Mouse (Mus musculus) kidney, postnatal 36 days (tissue): ENCODE measurements around the gene Foxc1.
A peak's percentile ranks its signal among the peaks of the same experiment; 100 is the strongest.

ENCODE experiments used
- DNase-seq, 2 experiments: peaks; one replicate each; pipeline ENCODE4 v3.0.0; 2021 to 2022; ENCODE audit warnings: mixed read lengths in 2 of 2

The Foxc1 gene

GRCm38 (mm10) chr13:31806890-31807735 is 680 bp downstream of the Foxc1 start:
- peak in 1 of 2 experiments; percentile 42 for DNase-seq

GRCm38 (mm10) chr13:31807736-31808115 is 1.3 kb downstream of the Foxc1 start:
- no peak for DNase-seq

- peak in 1 of 2 experiments; percentile 74 for DNase-seq
Observed at GRCm38 (mm10) chr13:31808116-31808803, 1.8 kb downstream of the Foxc1 start.

GRCm38 (mm10) chr13:31808804-31809420 is 2.5 kb downstream of the Foxc1 start:
- no peak for DNase-seq

- no peak for DNase-seq
Observed at GRCm38 (mm10) chr13:31809701-31810100, 3.3 kb downstream of the Foxc1 start.

GRCm38 (mm10) chr13:31810375-31810692 is 3.9 kb downstream of the Foxc1 start:
- no peak for DNase-seq

GRCm38 (mm10) chr13:31810693-31811541 is 4.5 kb downstream of the Foxc1 start:
- peak in 1 of 2 experiments; percentile 47 for DNase-seq

- no peak for DNase-seq
Observed at GRCm38 (mm10) chr13:31811542-31812021, 5.1 kb downstream of the Foxc1 start.

- DNase-seq, result no peak
Observed at GRCm38 (mm10) chr13:31812701-31813100, 6.3 kb downstream of the Foxc1 start.

- no peak for DNase-seq
Observed at GRCm38 (mm10) chr13:31815383-31816003, 9.1 kb downstream of the Foxc1 start.

GRCm38 (mm10) chr13:31818337-31818736 is 11.9 kb downstream of the Foxc1 start:
- DNase-seq, result no peak

GRCm38 (mm10) chr13:31819664-31820405 is 13.4 kb downstream of the Foxc1 start:
- DNase-seq, result no peak

GRCm38 (mm10) chr13:31820587-31821017 is 14.2 kb downstream of the Foxc1 start:
- peak in 1 of 2 experiments; percentile 58 for DNase-seq

GRCm38 (mm10) chr13:31821050-31821449 is 14.6 kb downstream of the Foxc1 start:
- DNase-seq, result no peak

GRCm38 (mm10) chr13:31823316-31823715 is 16.9 kb downstream of the Foxc1 start:
- no peak for DNase-seq

GRCm38 (mm10) chr13:31825180-31825579 is 18.7 kb downstream of the Foxc1 start:
- DNase-seq, result no peak

- DNase-seq, result no peak
Observed at GRCm38 (mm10) chr13:31827160-31827559, 20.7 kb downstream of the Foxc1 start.

GRCm38 (mm10) chr13:31827820-31828332 is 21.4 kb downstream of the Foxc1 start:
- DNase-seq, result no peak

GRCm38 (mm10) chr13:31828446-31828845 is 22.0 kb downstream of the Foxc1 start:
- no peak for DNase-seq

GRCm38 (mm10) chr13:31830332-31830731 is 23.9 kb downstream of the Foxc1 start:
- DNase-seq, result no peak

- DNase-seq, result no peak
Observed at GRCm38 (mm10) chr13:31835802-31836201, 29.4 kb downstream of the Foxc1 start.
